Mouse (Mus musculus) bone marrow, adult 2 months (tissue): ENCODE measurements at regions not wholly inside any gene's neighbourhood (a gene's known extent, or its start where the extent isn't known, plus 50 kb on each side); places are given as distances from the start of the nearest gene placed in this dataset.
A peak's percentile ranks its signal among the peaks of the same experiment; 100 is the strongest.

Experiments used
- H3K27ac ChIP-seq: fragments of 200-500 bp; 2 replicates; pipeline ENCODE4 v1.5.1; 2012; ENCODE audit warnings: low read depth, mild to moderate bottlenecking, control low read depth, inconsistent platforms, low read length; ENCODE audit not compliant: control insufficient read depth, poor library complexity, insufficient read depth
- H3K4me1 ChIP-seq: fragments of 200-500 bp; 2 replicates; pipeline ENCODE4 v1.6.1; 2011; ENCODE audit warnings: low read length; ENCODE audit not compliant: control insufficient read depth, insufficient read depth
- H3K4me3 ChIP-seq: fragments of 200-500 bp; replicated peaks from 2 replicates; pipeline ENCODE3; 2011; ENCODE audit warnings: mild to moderate bottlenecking, low read depth, low read length, control low read depth; ENCODE audit not compliant: control insufficient read depth
- CTCF ChIP-seq: fragments of 200-500 bp; IDR thresholded peaks from 2 replicates; pipeline ENCODE4 v1.5.1; 2011; ENCODE audit warnings: low read length, control low read depth; ENCODE audit not compliant: control insufficient read depth, insufficient read depth
- POLR2A ChIP-seq: fragments of 200-500 bp; IDR thresholded peaks from 2 replicates; pipeline ENCODE4 v1.6.1; 2011; ENCODE audit warnings: low read depth, mild to moderate bottlenecking, control low read depth, low read length, borderline replicate concordance; ENCODE audit not compliant: control insufficient read depth
- WGBS: fragments of 180-500 bp; shearing (Covaris S2); methylation state at CpG from one replicate; pipeline ENCODE4 v1.1.7; 2018; 5-methylcytosine and 5-hydroxymethylcytosine counted together

DNA sequence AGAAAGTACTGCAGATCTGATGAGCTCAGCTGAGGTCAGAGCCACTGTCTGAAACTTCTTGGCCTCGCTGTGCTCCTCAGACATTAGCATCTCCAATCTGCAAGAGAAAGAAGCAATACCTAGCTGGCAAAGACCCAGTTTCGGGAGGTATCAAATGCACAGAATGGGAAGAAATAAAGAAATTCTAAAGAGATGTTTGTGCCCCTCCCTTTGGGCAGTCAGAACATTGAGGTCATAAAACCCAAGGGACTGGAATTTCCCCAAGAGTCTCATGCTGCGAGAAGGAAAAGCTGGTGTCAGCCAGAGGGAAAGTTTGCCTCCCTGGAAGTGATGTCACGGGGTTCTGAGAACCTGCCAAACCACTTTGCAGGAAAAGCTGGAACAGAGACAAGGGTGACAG lies 277.6 kb downstream of the Pdcd6ip start:
- no peak for TF ChIP-seq POLR2A
- H3K27ac ChIP-seq: no peak overlapping the region
- WGBS: 71% methylated on average over 4 of the region's 4 CpGs
- no peak overlapping the region for H3K4me3 ChIP-seq
- H3K4me1 ChIP-seq: no peaks in the 10 kb centered on the region

DNA sequence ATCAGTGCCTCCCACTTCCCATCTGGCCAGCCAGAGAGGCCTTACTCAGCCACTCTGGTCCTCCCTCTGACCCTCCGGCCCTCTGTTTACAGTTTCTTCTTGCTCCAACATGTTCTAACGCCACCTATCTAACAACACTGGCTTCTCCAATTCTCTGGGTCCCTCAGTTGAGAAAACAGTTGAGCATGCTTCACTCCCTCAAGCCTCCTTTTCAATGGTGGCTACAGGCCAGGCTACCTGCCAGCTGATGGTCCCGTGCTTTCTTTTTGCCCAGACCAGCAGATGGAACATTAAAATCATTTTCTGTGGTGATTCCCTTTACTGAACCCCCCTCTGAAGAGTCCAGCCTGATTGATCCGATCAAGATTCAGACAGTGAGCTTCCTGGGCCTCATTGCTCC lies 280.8 kb downstream of the Pdcd6ip start:
- no peak overlapping the region for H3K27ac ChIP-seq
- TF ChIP-seq CTCF (no peak), POLR2A (no peak)
- 71% methylated on average over 4 of the region's 4 CpGs for WGBS
- H3K4me1 ChIP-seq: no peaks in the 10 kb centered on the region
- H3K4me3 ChIP-seq: no peak overlapping the region

GRCm38 (mm10) chr9:113426324-113426723 lies 281.7 kb downstream of the Pdcd6ip start:
- Histone ChIP-seq H3K4me1 (no peaks in the 10 kb centered on the region), H3K27ac (no peak overlapping the region), H3K4me3 (no peak overlapping the region)
- 85% methylated on average over 15 of the region's 15 CpGs for whole genome bisulfite sequencing
- TF ChIP-seq CTCF (no peak), POLR2A (no peak)

DNA sequence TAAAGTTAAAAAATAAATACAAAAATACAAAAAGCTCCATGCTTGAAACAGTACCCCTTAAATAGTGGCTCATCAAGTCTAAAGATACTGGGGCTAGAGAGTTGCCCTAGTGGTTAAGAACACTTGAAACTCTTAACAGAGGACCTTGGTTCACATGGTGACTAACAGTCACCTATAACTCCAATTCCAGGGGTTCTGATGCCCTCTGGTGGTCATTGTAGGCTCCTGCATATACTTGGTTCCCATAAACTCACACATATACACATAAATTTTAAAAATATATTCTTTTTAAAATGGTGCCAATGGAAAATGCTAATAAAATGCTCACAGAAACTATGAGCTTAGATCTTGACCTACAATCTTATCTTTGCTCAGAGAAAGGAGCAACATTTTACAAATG lies 286.4 kb downstream of the Pdcd6ip start:
- Histone ChIP-seq H3K4me1 (no peaks in the 10 kb centered on the region), H3K27ac (no peak overlapping the region), H3K4me3 (no peak overlapping the region)
- no peak for TF ChIP-seq POLR2A
- TF ChIP-seq CTCF: no peak

DNA sequence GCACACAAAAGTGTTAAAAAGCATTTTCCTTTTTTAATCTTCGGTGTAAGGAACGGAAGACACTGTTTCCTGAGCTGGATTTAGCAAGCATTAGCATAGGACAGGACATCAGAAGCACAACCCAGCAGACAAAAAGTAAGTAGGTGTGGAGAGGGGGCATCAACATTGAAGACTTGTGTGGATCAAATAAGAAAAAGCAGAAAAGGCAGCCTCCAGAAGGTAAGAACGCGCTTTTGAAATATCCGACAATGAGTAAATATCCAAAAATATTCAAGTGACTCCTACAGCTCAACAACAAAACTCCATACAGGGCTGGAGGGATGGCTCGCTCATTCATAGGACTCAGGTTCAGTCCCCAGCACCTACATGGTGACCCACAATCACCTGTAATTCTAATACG lies 286.9 kb downstream of the Pdcd6ip start:
- TF ChIP-seq CTCF: no peak
- TF ChIP-seq POLR2A: no peak
- H3K4me3 ChIP-seq: no peak overlapping the region
- no peak overlapping the region for H3K27ac ChIP-seq
- no peaks in the 10 kb centered on the region for H3K4me1 ChIP-seq
- 85% methylated on average over 7 of the region's 7 CpGs for WGBS

DNA sequence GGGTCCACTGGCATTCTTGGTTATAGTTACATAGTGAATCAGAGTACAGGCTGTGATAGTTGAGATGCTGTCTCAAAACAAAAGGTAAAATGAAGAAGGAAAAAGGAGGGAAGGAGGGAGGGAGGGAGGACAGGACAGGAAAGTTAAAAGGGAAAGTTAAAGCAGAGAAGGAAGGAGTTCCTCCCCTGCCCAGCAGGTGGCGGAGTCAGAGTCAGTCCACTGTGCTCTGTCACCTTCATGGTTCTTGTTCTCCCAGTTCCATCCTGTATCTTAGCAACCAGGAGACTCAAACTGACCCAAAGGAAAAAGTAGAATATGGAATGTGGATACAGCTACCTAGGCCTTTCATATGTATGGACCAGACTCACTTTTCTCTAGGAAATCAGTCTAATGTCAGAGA lies 288.3 kb downstream of the Pdcd6ip start:
- Histone ChIP-seq H3K4me3 (no peak overlapping the region), H3K27ac (no peak overlapping the region), H3K4me1 (no peaks in the 10 kb centered on the region)
- TF ChIP-seq CTCF: peak; percentile 32; the same call in 1 of the 2 replicates
- no peak for TF ChIP-seq POLR2A
- 88% methylated on average over 1 of the region's 1 CpGs for WGBS

DNA sequence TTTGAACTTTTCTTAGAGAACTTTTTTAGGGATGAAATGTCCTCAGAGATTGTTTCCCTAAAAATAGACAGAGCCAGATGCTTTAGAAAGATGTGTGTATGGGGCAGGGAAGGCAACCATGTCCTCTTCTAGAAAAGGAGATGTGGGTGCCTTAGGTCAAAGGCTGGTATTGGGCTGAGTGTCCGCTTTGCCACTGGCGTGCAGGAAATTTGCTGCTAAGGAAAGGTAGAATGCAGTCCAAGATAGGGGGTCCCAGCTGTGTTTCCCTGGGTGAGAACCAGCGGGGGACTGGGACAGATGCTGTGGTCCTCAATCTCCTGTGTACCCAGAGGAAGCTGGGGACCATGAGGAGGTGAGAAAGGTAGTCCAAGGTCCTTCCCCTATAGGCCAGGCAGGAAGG lies 291.0 kb downstream of the Pdcd6ip start:
- no peak overlapping the region for H3K27ac ChIP-seq
- H3K4me3 ChIP-seq: no peak overlapping the region
- TF ChIP-seq POLR2A (no peak), CTCF (no peak)
- H3K4me1 ChIP-seq: no peaks in the 10 kb centered on the region
- WGBS: 73% methylated on average over 3 of the region's 3 CpGs

DNA sequence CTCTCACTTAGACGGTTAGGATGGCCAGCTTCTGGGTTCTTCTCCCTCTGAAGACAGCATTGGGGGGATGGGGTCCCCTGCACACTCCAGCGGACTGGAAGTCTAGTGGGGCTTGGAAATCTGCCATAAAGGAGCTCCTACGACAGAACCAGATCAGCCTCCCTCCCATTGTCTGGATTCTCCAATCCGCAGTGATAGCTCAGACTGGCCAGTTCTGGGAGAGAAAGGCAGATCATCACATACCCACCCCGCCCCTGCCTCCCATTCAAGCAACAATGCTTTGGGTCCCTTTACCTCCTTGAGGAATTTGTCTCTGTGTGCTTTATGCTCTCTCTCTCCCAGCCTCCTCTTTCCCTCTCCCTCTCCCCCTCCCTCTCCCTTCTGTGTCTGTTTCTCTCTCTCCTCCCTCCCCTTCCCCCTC lies 292.5 kb downstream of the Pdcd6ip start:
- TF ChIP-seq CTCF (no peak), POLR2A (no peak)
- Histone ChIP-seq H3K4me3 (no peak overlapping the region), H3K4me1 (no peaks in the 10 kb centered on the region), H3K27ac (no peak overlapping the region)
- 67% methylated on average over 5 of the region's 5 CpGs for WGBS

DNA sequence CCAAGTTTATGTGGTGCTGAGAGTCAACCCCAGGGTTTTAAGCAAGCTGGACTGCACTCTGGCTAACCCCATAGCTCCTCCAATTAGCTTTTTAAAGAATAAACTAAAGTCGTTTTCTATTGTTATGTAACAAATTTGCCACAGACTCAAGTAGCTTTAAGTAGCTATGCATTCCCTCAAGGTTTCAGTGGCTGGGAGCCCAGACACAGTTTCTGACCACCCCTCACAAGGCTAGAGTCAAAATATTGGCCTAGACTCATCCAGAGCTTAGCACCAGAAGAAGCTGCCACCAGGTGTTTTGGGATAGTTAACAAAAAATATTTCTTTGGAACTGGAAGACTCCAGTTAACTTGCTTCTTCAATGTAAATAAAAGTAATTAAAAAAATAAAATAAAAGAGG lies 293.4 kb downstream of the Pdcd6ip start:
- 50% methylated on average over 1 of the region's 1 CpGs for WGBS
- Histone ChIP-seq H3K27ac (no peak overlapping the region), H3K4me3 (no peak overlapping the region), H3K4me1 (no peaks in the 10 kb centered on the region)
- TF ChIP-seq CTCF: no peak
- TF ChIP-seq POLR2A: no peak

GRCm38 (mm10) chr9:113413851-113414250 lies 294.2 kb downstream of the Pdcd6ip start:
- no peaks in the 10 kb centered on the region for H3K4me1 ChIP-seq
- H3K27ac ChIP-seq: no peak overlapping the region
- TF ChIP-seq POLR2A: no peak
- no peak for TF ChIP-seq CTCF
- no peak overlapping the region for H3K4me3 ChIP-seq
- 67% methylated on average over 3 of the region's 3 CpGs for WGBS
